In the genomic region with DNA sequence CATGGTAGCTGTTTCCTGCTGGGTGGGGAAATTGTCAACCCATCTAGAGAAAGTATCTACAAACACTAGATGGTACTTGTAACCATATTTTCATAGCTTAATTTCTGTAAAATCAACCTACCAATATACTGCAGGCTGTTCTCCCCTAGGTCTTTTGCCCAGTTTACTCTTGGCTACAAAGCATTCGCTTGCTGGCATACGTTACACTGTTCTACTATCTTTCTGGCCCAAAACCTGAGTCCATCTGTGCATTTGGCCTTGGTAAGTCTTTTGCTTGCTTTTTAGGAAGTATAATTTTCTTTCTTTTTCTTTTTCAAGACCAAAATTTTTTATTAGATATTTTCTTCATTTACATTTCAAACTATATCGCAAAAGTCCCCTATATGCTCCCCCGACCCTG, we compare ENCODE assay signal across 10 mouse cellular contexts.
A peak's percentile ranks its signal among the peaks of the same experiment; 100 is the strongest.
DNase-seq lines count a peak whose midpoint lies in the region.
"Had no signal": no experiment of that assay in that cellular context is flagged by ENCODE, and none has a peak within 500 bp of the region (broad histone marks: within the 10 kb centered on the region; RNA-seq: fewer than 3 reads in every experiment).

No protein-coding gene starts in this region.

- intact Hi-C loops in heart, postnatal 36 days (cut with DNase I) = no loop called here

- peak; percentile 41 to 69 for DNase-seq in cerebellum, postnatal 14 days
- DNase-seq in cerebellum, adult 9-11 months = no peak
- DNase-seq in heart, adult 11 months = peak; percentile 44
- no peak for DNase-seq in heart, postnatal 36 days
- no peak for DNase-seq in gastrocnemius, postnatal 10 days
- DNase-seq: adrenal gland, adult 2 months; adrenal gland, postnatal 10 days; adrenal gland, postnatal 25 days; cerebellum, adult 11-12 months; cerebellum, adult 9-10 months had no signal

Comparison
In these comparisons a context has a peak if more than half of its experiments do, and no peak if none do; other contexts are left out.
1. DNase-seq: peak in cerebellum, postnatal 14 days (2 of 2) and heart, adult 11 months (single experiment); none in cerebellum, adult 9-11 months (single experiment), heart, postnatal 36 days (0 of 2) and gastrocnemius, postnatal 10 days (single experiment).